Mouse (Mus musculus): ENCODE data around the gene Faf1. TPM values are rescaled to one million over a fixed set of nuclear protein-coding genes. Genes with fewer than 3 reads are reported as not detected.

Faf1 gene
- polyA plus RNA-seq (2014; fragmentation: Illumina TruSeq; extraction: RNeasy Lipid Tissue Mini Kit (QIAGEN cat#74804); ENCODE audit: low read depth, low replicate concordance) = 90.1 TPM

GRCm38 (mm10) chr4:109676218-109677215, at the start of gene Faf1:
TSS of gene Faf1 (plus strand) at chr4:109676588.

GRCm38 (mm10) chr4:109666461-109667269, 9.7 kb upstream of the Faf1 start, which contains the start of gene Cdkn2c:
TSS of gene Cdkn2c (minus strand) at chr4:109667189.

GRCm38 (mm10) chr4:109977148-109978067, 301.0 kb downstream of the Faf1 start, which contains the start of gene Dmrta2:
TSS of gene Dmrta2 (plus strand) at chr4:109978053.

Other genes starting within 250 kb of the Faf1 start
- gene Rnf11, start 191.9 kb upstream of the Faf1 start, polyA plus RNA-seq (2014; fragmentation: Illumina TruSeq; extraction: RNeasy Lipid Tissue Mini Kit (QIAGEN cat#74804); ENCODE audit: low read depth, low replicate concordance) = 533 TPM
- not detected for gene 4930522H14Rik, start 145.3 kb upstream of the Faf1 start, polyA plus RNA-seq (2014; fragmentation: Illumina TruSeq; extraction: RNeasy Lipid Tissue Mini Kit (QIAGEN cat#74804); ENCODE audit: low read depth, low replicate concordance)
- 7.2 TPM for gene Cdkn2c, start 9.4 kb upstream of the Faf1 start, polyA plus RNA-seq (2014; fragmentation: Illumina TruSeq; extraction: RNeasy Lipid Tissue Mini Kit (QIAGEN cat#74804); ENCODE audit: low read depth, low replicate concordance)